Mouse (Mus musculus) ES-E14 (cell line): ENCODE measurements around the gene Pibf1. TPM values are rescaled to one million over a fixed set of nuclear protein-coding genes. Genes with fewer than 3 reads are reported as not detected.

ENCODE experiments used
- DNase-seq: peaks from one replicate; pipeline ENCODE4 v3.0.0-alpha.2; 2013; ENCODE audit warnings: low read depth, low spot score
- H3K27ac ChIP-seq: 2 replicates; pipeline ENCODE4 v1.5.1; 2012; ENCODE audit warnings: low read depth, mild to moderate bottlenecking, low read length, moderate library complexity, mixed read lengths; ENCODE audit not compliant: poor library complexity, insufficient read depth, severe bottlenecking
- H3K36me3 ChIP-seq: 2 replicates; pipeline ENCODE4 v1.6.1; 2012; ENCODE audit warnings: mild to moderate bottlenecking, low read length, moderate library complexity, mixed read lengths; ENCODE audit not compliant: control insufficient read depth, poor library complexity, insufficient read depth, severe bottlenecking
- H3K4me1 ChIP-seq, 2 experiments: fragments of 150-350 bp in 1 of 2; sonication (generic) in 1 of 2; 2 replicates each; pipeline ENCODE4 v1.6.1; 2012; ENCODE audit warnings: low read length in 2 of 2, mild to moderate bottlenecking in 1 of 2, mixed read lengths in 1 of 2; ENCODE audit not compliant: control insufficient read depth in 2 of 2, insufficient read depth in 2 of 2, poor library complexity in 1 of 2
- H3K4me3 ChIP-seq, 2 experiments: fragments of 150-350 bp in 1 of 2; sonication (generic) in 1 of 2; 2 replicates each; pipeline ENCODE4 v1.5.1; 2012; ENCODE audit warnings: low read length in 2 of 2, low read depth in 1 of 2, mild to moderate bottlenecking in 1 of 2, mixed read lengths in 1 of 2; ENCODE audit not compliant: insufficient read depth in 1 of 2, poor library complexity in 1 of 2, severe bottlenecking in 1 of 2
- H3K9ac ChIP-seq: 2 replicates; pipeline ENCODE4 v1.6.1; 2012; ENCODE audit warnings: low read depth, mild to moderate bottlenecking, low read length, mixed read lengths; ENCODE audit not compliant: poor library complexity, insufficient read depth, severe bottlenecking
- H3K9me3 ChIP-seq: fragments of 150-350 bp; sonication (generic); 2 replicates; pipeline ENCODE4 v1.6.1; 2012; ENCODE audit warnings: low read depth, mild to moderate bottlenecking, low read length; ENCODE audit not compliant: control insufficient read depth, insufficient read depth
- CHD2 ChIP-seq: IDR thresholded peaks from 2 replicates; pipeline ENCODE4 v1.6.1; 2014; ENCODE audit warnings: mild to moderate bottlenecking, low read depth, low read length, inconsistent platforms
- HCFC1 ChIP-seq: IDR thresholded peaks from 2 replicates; pipeline ENCODE4 v1.6.1; 2012; ENCODE audit warnings: low read length, inconsistent platforms, borderline replicate concordance; ENCODE audit not compliant: insufficient read depth
- MAFK ChIP-seq: IDR thresholded peaks from 2 replicates; pipeline ENCODE4 v1.6.1; 2014; ENCODE audit warnings: mild to moderate bottlenecking, low read depth, low read length, inconsistent platforms; ENCODE audit not compliant: insufficient read depth
- ZC3H11A ChIP-seq: IDR thresholded peaks from 2 replicates; pipeline ENCODE4 v1.6.1; 2012; ENCODE audit warnings: low read depth, mild to moderate bottlenecking, inconsistent platforms, low read length, borderline replicate concordance
- ZNF384 ChIP-seq: IDR thresholded peaks from 2 replicates; pipeline ENCODE4 v1.6.1; 2012; ENCODE audit warnings: low read depth, low read length, inconsistent platforms
- in situ Hi-C, 2 experiments: fragments of 600-800 bp; cut with MboI; formaldehyde crosslinking; loops; one replicate each; pipeline ENCODE4 v1.15.1; 2025; ENCODE audit warnings: low sequenced_read_pairs in 2 of 2, inconsistent platforms in 1 of 2; ENCODE audit not compliant: unreplicated experiment in 2 of 2
- total RNA-seq: library from RNA; depleted of rRNA; stranded (reverse); fragments of 300-350 nt; gene quantifications from 2 replicates; pipeline ENCODE4 v1.2.3, GENCODE M21; 2012

The Pibf1 gene
- total RNA-seq, 1 experiment = 12.9 TPM

DNA sequence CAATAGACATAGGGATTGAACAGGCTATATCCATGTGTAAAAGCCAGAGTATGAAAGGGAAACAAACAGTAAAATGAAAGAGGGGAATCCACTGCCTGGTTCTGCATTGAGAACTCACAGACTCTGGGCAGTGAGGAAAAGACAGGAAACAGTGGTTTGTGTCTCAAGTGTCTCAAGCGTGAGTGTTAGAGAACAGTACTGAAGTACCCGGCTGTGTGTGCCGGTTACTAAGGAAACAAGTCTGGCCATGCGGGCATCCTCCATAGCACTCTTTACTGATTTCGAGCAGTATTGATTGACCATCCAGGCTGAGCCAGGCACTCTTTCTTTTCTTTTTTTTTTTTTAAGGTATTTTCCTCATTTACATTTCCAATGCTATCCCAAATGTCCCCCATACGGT lies 60.7 kb downstream of the Pibf1 start:
- DNase-seq = no peak
- H3K4me1 ChIP-seq = no peaks in the 10 kb centered on the region
- in situ Hi-C loops = no loop called here
- no peak overlapping the region for H3K4me3 ChIP-seq
- H3K9me3 ChIP-seq = no peaks in the 10 kb centered on the region
- no peak overlapping the region for H3K9ac ChIP-seq
- no peaks in the 10 kb centered on the region for H3K36me3 ChIP-seq
- H3K27ac ChIP-seq = no peak overlapping the region
- no peak for TF ChIP-seq CHD2
- no peak for TF ChIP-seq MAFK
- no peak for TF ChIP-seq ZC3H11A
- no peak for TF ChIP-seq ZNF384
- no peak for TF ChIP-seq HCFC1

DNA sequence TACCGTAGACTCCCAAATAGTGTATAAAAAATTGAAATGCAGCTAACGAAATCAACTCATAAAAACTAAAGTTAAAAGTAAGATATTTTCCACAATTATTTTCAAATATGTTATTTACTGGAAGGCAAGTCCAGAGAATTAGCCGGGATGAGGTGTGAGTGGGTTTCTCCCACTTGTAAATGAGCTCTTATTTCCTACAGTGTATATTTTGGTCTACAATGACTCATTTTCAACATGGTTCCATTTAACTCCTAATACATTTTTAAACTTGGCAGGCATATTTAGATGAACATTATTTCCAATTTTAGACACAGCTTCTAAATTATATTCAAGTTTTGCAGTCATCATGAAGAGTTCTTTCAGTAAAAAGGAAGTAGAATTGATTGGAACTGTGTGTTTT lies 63.8 kb downstream of the Pibf1 start:
- DNase-seq = no peak
- Histone ChIP-seq H3K4me3 (no peak overlapping the region), H3K4me1 (no peaks in the 10 kb centered on the region), H3K27ac (no peak overlapping the region), H3K9ac (no peak overlapping the region), H3K9me3 (no peaks in the 10 kb centered on the region), H3K36me3 (no peaks in the 10 kb centered on the region; the same call in 1 of the 2 replicates)
- TF ChIP-seq ZNF384 (no peak), CHD2 (no peak), MAFK (no peak), ZC3H11A (no peak), HCFC1 (no peak)
- in situ Hi-C loops = no loop called here

DNA sequence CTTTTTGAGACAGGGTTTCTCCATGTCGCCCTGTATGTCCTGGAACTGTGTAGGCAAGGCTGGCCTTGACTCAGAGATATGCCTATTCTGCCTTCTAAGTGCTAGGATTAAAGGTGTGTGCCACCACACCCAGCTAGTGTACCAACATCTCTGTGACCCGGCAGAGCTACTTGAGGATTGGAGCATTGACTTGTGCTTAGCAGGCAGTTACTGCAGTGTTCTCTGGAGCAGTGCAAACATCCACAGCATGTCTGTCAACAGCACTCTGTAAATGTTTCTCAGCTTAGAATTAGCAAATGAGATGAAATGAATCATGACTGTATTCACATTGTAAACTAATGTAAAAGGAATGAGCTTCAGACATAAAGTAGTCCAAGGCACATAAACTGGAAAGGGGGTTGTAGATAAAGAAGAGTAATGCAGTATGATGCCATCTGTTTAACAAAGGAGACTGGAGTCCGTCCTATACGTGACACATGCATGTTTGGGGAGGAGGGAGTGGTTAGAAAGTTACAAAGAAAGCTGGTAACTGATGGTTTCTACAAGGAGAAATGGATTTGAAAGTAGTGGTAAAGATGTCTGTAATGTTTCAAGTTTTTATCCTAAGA lies 75.0 kb downstream of the Pibf1 start:
- Histone ChIP-seq H3K9ac (no peak overlapping the region), H3K9me3 (no peaks in the 10 kb centered on the region), H3K27ac (no peak overlapping the region), H3K36me3 (no peaks in the 10 kb centered on the region), H3K4me1 (0 out of 4 replicates have a peak, but pooled peaks cover 0 to 2% of the 10 kb centered on the region in 2 experiments), H3K4me3 (no peak overlapping the region)
- DNase-seq = no peak
- in situ Hi-C loops = no loop called here
- no peak for TF ChIP-seq ZC3H11A
- no peak for TF ChIP-seq HCFC1
- TF ChIP-seq ZNF384 = no peak
- no peak for TF ChIP-seq CHD2
- TF ChIP-seq MAFK = no peak

DNA sequence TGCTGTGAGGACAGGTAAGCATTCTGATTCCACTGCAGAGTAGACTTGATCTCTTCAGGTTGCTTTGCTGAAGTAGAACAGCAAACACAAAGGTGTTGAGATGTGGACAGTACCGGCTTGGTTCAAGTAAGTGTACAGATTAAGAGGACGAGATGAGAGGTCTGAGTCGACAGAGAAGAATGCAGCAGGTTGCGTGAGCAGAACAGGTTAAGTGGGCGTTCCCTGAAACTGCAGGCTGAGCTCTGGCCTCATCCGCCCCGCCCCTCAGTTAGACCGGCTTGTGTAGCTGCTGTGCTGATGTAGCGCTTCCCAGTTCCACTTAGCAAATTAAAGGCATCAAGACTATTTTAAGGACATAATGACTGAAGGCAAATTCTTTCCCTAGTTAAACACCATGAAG lies 77.3 kb downstream of the Pibf1 start:
- in situ Hi-C loops = no loop called here
- Histone ChIP-seq H3K4me1 (0 out of 4 replicates have a peak, but pooled peaks cover 0 to 2% of the 10 kb centered on the region in 2 experiments), H3K9me3 (no peaks in the 10 kb centered on the region), H3K36me3 (no peaks in the 10 kb centered on the region), H3K27ac (no peak overlapping the region), H3K9ac (no peak overlapping the region), H3K4me3 (no peak overlapping the region)
- TF ChIP-seq CHD2 = no peak
- TF ChIP-seq MAFK = peak; percentile 38; the same call in 1 of the 2 replicates
- peak; percentile 45 for DNase-seq

DNA sequence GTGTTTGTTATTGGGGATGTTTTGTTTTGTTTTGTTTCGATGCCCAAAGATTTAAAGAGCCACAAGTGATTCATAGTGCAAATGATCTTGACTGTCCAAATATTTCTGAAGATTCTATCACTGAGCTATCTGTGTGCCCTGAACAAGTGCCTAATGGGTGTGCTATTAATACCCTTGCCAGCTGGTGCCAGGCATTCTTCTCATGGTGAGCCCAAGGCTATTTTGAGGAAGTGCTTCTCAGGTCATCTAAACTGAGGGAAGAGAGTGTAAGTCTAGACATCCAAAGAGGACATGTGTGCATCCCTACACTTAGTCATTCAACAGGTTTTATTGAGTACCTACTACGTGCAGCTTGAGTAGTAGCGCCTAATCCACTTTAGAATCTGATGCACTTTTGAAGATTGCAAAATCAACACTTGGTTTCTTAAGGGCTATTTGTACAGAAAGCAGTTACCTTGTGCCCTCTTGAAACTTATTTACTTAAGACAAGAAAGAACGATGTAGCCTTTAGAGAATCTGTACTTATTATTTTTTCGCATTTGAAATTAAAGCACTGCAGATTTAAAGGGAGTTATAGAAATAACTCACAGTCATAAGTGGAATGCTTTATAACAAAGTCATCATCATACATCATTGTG lies 91.0 kb downstream of the Pibf1 start:
- in situ Hi-C loops = no loop called here

More for the DNA sequence above, 91.0 kb downstream of the Pibf1 start:
- Histone ChIP-seq H3K4me3 (no peak overlapping the region), H3K4me1 (no peaks in the 10 kb centered on the region), H3K36me3 (no peaks in the 10 kb centered on the region), H3K27ac (no peak overlapping the region), H3K9me3 (no peaks in the 10 kb centered on the region), H3K9ac (no peak overlapping the region)
- no peak for DNase-seq
- TF ChIP-seq HCFC1 (no peak), ZC3H11A (no peak), MAFK (no peak), CHD2 (no peak), ZNF384 (no peak)
